Mouse (Mus musculus): ENCODE measurements around the gene Emc6. TPM values are rescaled to one million over a fixed set of nuclear protein-coding genes. Genes with fewer than 3 reads are reported as not detected.

The Emc6 gene
- polyA plus RNA-seq, 1 experiment from 2014 or later, result 134 TPM

DNA sequence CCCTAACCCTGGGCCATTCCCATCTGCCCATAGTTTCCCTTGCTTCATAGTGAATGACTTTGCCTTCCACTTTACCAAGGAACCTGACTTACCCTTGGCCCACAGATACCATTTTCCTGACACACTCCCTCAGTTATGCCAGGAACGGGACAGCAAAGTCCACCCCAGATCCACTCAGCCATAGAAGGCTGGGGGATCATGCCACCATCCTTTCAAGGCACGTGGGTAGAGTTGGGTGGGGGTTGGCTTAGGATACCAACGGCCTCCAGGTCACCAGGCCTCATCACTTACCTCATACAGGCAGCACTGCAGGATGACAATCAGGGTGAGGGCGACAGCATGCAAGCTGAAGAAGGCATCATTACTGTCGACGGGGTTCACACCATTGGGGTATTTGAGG lies 10.4 kb upstream of the Emc6 start:
- Histone ChIP-seq H3K9ac (ENCODE audit: low read depth, low read length) (no peak overlapping the region), H3K9me3 (ENCODE audit: control insufficient read depth, low read length) (no peaks in the 10 kb centered on the region), H3K36me3 (ENCODE audit: control insufficient read depth, insufficient read depth, low read length) (peaks cover 32% of the 10 kb centered on the region; the same call in 1 of the 2 replicates), H3K27ac (ENCODE audit: low read depth, low read length) (no peak overlapping the region), H3K27me3 (ENCODE audit: control insufficient read depth, insufficient read depth, low read length) (no peaks in the 10 kb centered on the region), H3K4me1 (ENCODE audit: control insufficient read depth, insufficient read depth, low read length) (no peaks in the 10 kb centered on the region), H3K4me3 (ENCODE audit: low read length) (no peak overlapping the region), H3K4me2 (replicated peaks; ENCODE audit: low read depth, low read length) (no peak overlapping the region)
- 86% methylated on average over 6 of the region's 6 CpGs for whole genome bisulfite sequencing
- ATAC-seq (ENCODE audit: low FRiP score, low TSS enrichment), result no peak

DNA sequence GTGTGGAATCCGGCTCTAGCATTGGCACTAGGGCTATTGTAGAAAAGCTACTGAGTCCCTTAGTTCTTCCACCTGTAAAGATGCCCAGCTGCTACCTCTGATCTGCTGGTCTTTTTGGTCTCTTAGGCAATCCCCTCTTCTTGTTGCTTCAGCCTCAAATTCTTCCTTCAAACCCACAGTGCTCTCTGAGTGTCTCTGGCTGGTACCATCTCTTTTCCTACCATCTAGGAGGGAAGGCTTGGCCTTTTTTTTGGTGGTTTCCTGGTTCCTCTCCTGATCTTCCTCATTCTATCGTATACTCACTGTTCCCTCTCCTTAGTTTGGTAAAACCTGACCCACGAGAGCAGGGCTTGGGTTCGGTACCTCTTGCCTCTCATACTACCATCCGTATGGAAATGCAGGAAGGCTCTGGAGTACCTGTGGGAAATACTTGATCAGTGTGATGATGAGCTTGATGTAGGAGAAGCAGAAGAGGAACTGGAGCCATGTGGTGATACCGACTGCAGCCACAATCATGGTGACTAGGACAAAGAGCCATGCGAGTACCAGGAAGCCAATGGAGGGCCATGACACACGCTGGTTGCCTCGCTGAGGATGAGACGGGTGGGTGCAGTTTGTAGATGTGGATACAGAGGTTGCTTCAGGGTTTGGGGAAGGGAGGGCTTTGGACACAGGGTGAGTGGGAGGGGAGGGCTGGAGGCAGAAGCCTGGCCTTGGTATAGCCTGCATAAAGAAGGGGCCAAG lies 9.2 kb upstream of the Emc6 start:
- no peaks in the 10 kb centered on the region for H3K9me3 ChIP-seq (ENCODE audit: control insufficient read depth, low read length)
- H3K27ac ChIP-seq (ENCODE audit: low read depth, low read length), result no peak overlapping the region
- ATAC-seq (ENCODE audit: low FRiP score, low TSS enrichment), result no peak
- H3K36me3 ChIP-seq (ENCODE audit: control insufficient read depth, insufficient read depth, low read length), result peaks cover 35% of the 10 kb centered on the region; the same call in 1 of the 2 replicates
- H3K9ac ChIP-seq (ENCODE audit: low read depth, low read length), result no peak overlapping the region
- H3K27me3 ChIP-seq (ENCODE audit: control insufficient read depth, insufficient read depth, low read length), result no peaks in the 10 kb centered on the region
- H3K4me2 ChIP-seq (replicated peaks; ENCODE audit: low read depth, low read length), result no peak overlapping the region
- no peaks in the 10 kb centered on the region for H3K4me1 ChIP-seq (ENCODE audit: control insufficient read depth, insufficient read depth, low read length)
- WGBS, result 88% methylated on average over 10 of the region's 10 CpGs
- H3K4me3 ChIP-seq (ENCODE audit: low read length), result no peak overlapping the region

DNA sequence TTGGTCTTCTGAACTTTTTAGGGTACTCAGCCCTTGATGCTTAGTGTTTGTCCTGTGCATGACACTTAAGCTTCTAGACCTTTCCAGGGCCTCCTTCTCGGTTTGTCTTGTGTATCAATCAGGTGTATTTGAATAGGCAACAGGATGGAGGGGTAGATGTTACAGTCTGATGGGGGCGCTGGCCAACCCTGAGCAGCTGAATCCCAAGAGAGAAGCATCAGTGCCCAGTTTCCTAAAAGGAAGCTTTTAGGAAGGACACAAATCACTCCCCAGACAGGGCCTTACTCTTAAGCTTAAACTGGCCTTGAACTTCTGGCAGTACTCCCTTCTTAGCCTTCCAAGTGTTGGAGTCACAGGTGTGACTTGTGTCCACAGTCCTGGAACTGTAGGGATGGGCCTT lies 1.1 kb upstream of the Emc6 start:
- Histone ChIP-seq H3K4me1 (ENCODE audit: control insufficient read depth, insufficient read depth, low read length) (peaks cover 24% of the 10 kb centered on the region), H3K36me3 (ENCODE audit: control insufficient read depth, insufficient read depth, low read length) (peaks cover 21% of the 10 kb centered on the region), H3K4me3 (ENCODE audit: low read length) (peak overlapping the region; percentile 98), H3K27me3 (ENCODE audit: control insufficient read depth, insufficient read depth, low read length) (no peaks in the 10 kb centered on the region), H3K27ac (ENCODE audit: low read depth, low read length) (peak overlapping the region; percentile 95; the same call in 1 of the 2 replicates), H3K4me2 (replicated peaks; ENCODE audit: low read depth, low read length) (peak overlapping the region; percentile 73), H3K9ac (ENCODE audit: low read depth, low read length) (peak overlapping the region; percentile 92), H3K9me3 (ENCODE audit: control insufficient read depth, low read length) (no peaks in the 10 kb centered on the region)
- 0 out of 2 replicates have a peak, but pooled peaks have one; percentile 0 for ATAC-seq (ENCODE audit: low FRiP score, low TSS enrichment)
- 4% methylated on average over 2 of the region's 2 CpGs for WGBS

DNA sequence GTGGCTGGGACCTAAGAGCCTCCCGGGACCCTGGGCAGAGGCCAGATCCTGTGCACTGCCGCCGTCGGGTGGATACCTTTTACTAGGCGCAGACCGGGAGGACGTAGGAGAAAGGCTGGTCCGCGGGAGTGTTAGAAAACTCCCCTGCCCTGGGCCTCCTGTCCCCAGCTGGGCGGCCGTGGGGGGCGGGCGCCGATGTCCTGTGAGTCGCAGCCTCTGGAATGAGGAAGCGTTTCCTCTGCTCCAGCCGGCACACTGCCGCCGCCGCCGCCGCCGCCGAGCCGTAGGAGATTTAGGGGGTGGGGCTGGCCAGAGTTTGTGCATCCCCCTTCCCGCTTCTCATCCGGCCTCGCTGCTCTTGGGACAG lies 655 bp upstream of the Emc6 start:
- Histone ChIP-seq H3K27me3 (ENCODE audit: control insufficient read depth, insufficient read depth, low read length) (no peaks in the 10 kb centered on the region), H3K27ac (ENCODE audit: low read depth, low read length) (peak overlapping the region; percentile 95), H3K4me2 (replicated peaks; ENCODE audit: low read depth, low read length) (peak overlapping the region; percentile 73), H3K4me1 (ENCODE audit: control insufficient read depth, insufficient read depth, low read length) (peaks cover 24% of the 10 kb centered on the region), H3K9ac (ENCODE audit: low read depth, low read length) (peak overlapping the region; percentile 92), H3K36me3 (ENCODE audit: control insufficient read depth, insufficient read depth, low read length) (peaks cover 19% of the 10 kb centered on the region), H3K4me3 (ENCODE audit: low read length) (peak overlapping the region; percentile 98), H3K9me3 (ENCODE audit: control insufficient read depth, low read length) (no peaks in the 10 kb centered on the region)
- 0% methylated on average over 28 of the region's 28 CpGs for WGBS
- peak; percentile 85 for ATAC-seq (ENCODE audit: low FRiP score, low TSS enrichment)

DNA sequence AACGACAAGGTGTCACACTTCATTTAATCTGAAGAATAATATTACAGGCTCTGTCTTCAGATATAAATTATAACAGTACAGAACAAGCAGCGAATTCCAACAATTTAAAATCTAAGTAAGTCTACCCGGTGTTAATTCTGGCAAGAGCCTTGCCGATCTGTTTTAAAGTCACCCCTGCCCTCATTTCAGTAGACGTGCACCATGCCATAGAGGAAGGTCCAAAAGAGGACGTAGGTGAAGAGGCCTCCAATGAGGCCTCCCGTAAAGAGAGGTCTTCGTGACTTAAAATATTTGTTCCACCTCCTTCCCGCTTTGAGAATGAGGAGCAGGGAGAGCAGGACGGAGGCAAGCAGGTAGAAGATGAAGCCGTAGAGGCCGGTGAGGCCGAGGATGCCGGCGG lies 651 bp downstream of the Emc6 start:
- Histone ChIP-seq H3K4me3 (ENCODE audit: low read length) (peak overlapping the region; percentile 98), H3K27ac (ENCODE audit: low read depth, low read length) (peak overlapping the region; percentile 88), H3K9me3 (ENCODE audit: control insufficient read depth, low read length) (no peaks in the 10 kb centered on the region), H3K36me3 (ENCODE audit: control insufficient read depth, insufficient read depth, low read length) (peaks cover 15% of the 10 kb centered on the region), H3K4me1 (ENCODE audit: control insufficient read depth, insufficient read depth, low read length) (peaks cover 27% of the 10 kb centered on the region), H3K9ac (ENCODE audit: low read depth, low read length) (peak overlapping the region; percentile 92), H3K27me3 (ENCODE audit: control insufficient read depth, insufficient read depth, low read length) (no peaks in the 10 kb centered on the region), H3K4me2 (replicated peaks; ENCODE audit: low read depth, low read length) (peak overlapping the region; percentile 82)
- ATAC-seq (ENCODE audit: low FRiP score, low TSS enrichment), result no peak
- 1% methylated on average over 15 of the region's 15 CpGs for WGBS

DNA sequence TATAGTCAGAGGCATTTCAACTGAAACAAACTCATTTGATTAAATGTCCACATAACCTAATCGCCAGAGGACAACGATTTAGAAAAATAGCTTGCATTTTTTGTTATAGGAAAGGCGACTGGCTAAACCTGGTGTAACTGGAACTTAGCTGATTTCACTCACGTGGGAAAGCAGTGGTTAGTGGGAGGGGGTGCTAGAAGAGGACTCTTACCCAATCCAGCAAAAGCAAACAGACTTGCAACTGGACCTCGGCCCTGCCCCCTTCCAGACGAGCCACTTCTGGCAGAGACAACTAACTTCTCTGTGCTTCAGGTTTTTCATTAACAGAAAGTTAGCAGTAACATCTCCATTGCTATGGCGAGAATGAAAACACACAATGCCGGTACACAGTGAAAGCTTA lies 1.2 kb downstream of the Emc6 start:
- Histone ChIP-seq H3K27ac (ENCODE audit: low read depth, low read length) (no peak overlapping the region), H3K4me2 (replicated peaks; ENCODE audit: low read depth, low read length) (peak overlapping the region; percentile 82), H3K4me3 (ENCODE audit: low read length) (peak overlapping the region; percentile 98), H3K4me1 (ENCODE audit: control insufficient read depth, insufficient read depth, low read length) (peaks cover 27% of the 10 kb centered on the region), H3K36me3 (ENCODE audit: control insufficient read depth, insufficient read depth, low read length) (peaks cover 19% of the 10 kb centered on the region), H3K27me3 (ENCODE audit: control insufficient read depth, insufficient read depth, low read length) (no peaks in the 10 kb centered on the region), H3K9me3 (ENCODE audit: control insufficient read depth, low read length) (no peaks in the 10 kb centered on the region), H3K9ac (ENCODE audit: low read depth, low read length) (peak overlapping the region; percentile 92; the same call in 1 of the 2 replicates)
- ATAC-seq (ENCODE audit: low FRiP score, low TSS enrichment), result no peak
- WGBS, result 35% methylated on average over 8 of the region's 8 CpGs

DNA sequence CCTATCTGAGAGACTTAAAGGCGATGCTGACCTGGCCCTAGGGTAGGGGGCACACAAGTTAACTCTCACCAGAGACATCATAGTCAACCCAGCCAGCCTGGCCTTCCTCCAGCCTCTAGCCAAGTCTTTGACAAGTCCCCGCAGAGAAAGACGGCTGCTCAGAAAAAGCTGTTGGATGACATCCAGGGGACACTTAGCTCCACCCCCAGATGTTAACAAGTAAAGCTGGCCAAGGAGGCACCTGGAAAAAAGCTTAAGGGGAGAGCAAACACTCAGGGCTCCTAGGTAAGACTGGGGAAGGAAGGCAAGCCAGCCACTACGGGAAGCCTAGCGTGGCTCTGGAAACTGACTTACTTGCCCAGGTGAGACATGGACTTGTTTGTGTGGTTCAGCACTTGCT lies 4.7 kb downstream of the Emc6 start:
- Histone ChIP-seq H3K36me3 (ENCODE audit: control insufficient read depth, insufficient read depth, low read length) (peaks cover 16% of the 10 kb centered on the region), H3K4me1 (ENCODE audit: control insufficient read depth, insufficient read depth, low read length) (peaks cover 18% of the 10 kb centered on the region), H3K27me3 (ENCODE audit: control insufficient read depth, insufficient read depth, low read length) (no peaks in the 10 kb centered on the region), H3K27ac (ENCODE audit: low read depth, low read length) (no peak overlapping the region; the same call in 1 of the 2 replicates), H3K9me3 (ENCODE audit: control insufficient read depth, low read length) (no peaks in the 10 kb centered on the region), H3K4me2 (replicated peaks; ENCODE audit: low read depth, low read length) (no peak overlapping the region), H3K9ac (ENCODE audit: low read depth, low read length) (no peak overlapping the region), H3K4me3 (ENCODE audit: low read length) (no peak overlapping the region)
- ATAC-seq (ENCODE audit: low FRiP score, low TSS enrichment), result no peak
- WGBS, result 63% methylated on average over 5 of the region's 5 CpGs

DNA sequence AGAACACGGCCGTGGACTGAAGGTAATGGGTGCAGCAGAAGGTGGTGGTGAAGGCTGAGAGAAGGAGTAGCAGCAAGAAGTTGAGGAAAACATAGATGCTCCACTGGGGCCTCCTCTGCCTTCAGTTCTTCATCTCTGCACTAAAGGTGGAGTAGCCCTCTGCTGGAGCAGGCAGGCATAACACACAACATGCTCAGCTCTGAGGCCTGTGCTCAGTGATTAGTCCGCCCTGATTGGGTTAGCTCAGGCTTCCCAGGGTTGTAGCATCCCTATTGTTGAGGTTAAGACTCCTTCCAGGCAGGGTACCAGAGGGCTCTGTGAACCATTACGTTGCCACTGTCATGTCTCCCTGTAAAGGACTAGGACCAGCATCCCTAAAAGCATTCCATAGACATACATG lies 7.6 kb downstream of the Emc6 start:
- H3K27me3 ChIP-seq (ENCODE audit: control insufficient read depth, insufficient read depth, low read length), result no peaks in the 10 kb centered on the region
- H3K27ac ChIP-seq (ENCODE audit: low read depth, low read length), result no peak overlapping the region
- peaks cover 9% of the 10 kb centered on the region; the same call in 1 of the 2 replicates for H3K36me3 ChIP-seq (ENCODE audit: control insufficient read depth, insufficient read depth, low read length)
- WGBS, result 46% methylated on average over 4 of the region's 4 CpGs
- ATAC-seq (ENCODE audit: low FRiP score, low TSS enrichment), result no peak
- H3K9me3 ChIP-seq (ENCODE audit: control insufficient read depth, low read length), result no peaks in the 10 kb centered on the region
- no peak overlapping the region for H3K4me3 ChIP-seq (ENCODE audit: low read length)
- H3K4me2 ChIP-seq (replicated peaks; ENCODE audit: low read depth, low read length), result no peak overlapping the region
- H3K4me1 ChIP-seq (ENCODE audit: control insufficient read depth, insufficient read depth, low read length), result 0 out of 2 replicates have a peak, but pooled peaks cover 3% of the 10 kb centered on the region
- no peak overlapping the region for H3K9ac ChIP-seq (ENCODE audit: low read depth, low read length)

DNA sequence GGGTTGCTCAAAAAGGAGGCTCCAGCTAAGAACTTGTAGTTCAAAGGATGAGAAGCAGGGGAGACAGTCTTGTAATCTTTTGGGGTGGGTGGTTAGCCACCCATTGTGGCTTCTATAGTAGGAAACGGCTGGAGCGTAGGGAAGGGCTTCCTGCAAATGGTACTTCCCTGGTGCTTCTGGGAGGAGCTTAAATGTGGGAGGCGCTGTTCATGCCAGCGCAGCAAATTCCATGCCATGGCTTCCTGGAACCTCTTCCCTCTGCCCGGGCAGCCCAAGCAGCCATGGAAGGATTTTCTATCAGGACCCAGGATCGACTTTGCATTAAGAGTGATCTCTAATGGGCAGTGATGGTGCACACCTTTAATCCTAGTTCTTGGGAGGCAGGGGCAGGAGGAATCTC lies 8.3 kb downstream of the Emc6 start:
- Histone ChIP-seq H3K9ac (ENCODE audit: low read depth, low read length) (no peak overlapping the region), H3K4me3 (ENCODE audit: low read length) (no peak overlapping the region), H3K9me3 (ENCODE audit: control insufficient read depth, low read length) (no peaks in the 10 kb centered on the region), H3K4me1 (ENCODE audit: control insufficient read depth, insufficient read depth, low read length) (0 out of 2 replicates have a peak, but pooled peaks cover 3% of the 10 kb centered on the region), H3K36me3 (ENCODE audit: control insufficient read depth, insufficient read depth, low read length) (peaks cover 5% of the 10 kb centered on the region; the same call in 1 of the 2 replicates), H3K27me3 (ENCODE audit: control insufficient read depth, insufficient read depth, low read length) (no peaks in the 10 kb centered on the region), H3K27ac (ENCODE audit: low read depth, low read length) (no peak overlapping the region), H3K4me2 (replicated peaks; ENCODE audit: low read depth, low read length) (no peak overlapping the region)
- no peak for ATAC-seq (ENCODE audit: low FRiP score, low TSS enrichment)
- whole genome bisulfite sequencing, result 81% methylated on average over 6 of the region's 6 CpGs
